In the genomic region with DNA sequence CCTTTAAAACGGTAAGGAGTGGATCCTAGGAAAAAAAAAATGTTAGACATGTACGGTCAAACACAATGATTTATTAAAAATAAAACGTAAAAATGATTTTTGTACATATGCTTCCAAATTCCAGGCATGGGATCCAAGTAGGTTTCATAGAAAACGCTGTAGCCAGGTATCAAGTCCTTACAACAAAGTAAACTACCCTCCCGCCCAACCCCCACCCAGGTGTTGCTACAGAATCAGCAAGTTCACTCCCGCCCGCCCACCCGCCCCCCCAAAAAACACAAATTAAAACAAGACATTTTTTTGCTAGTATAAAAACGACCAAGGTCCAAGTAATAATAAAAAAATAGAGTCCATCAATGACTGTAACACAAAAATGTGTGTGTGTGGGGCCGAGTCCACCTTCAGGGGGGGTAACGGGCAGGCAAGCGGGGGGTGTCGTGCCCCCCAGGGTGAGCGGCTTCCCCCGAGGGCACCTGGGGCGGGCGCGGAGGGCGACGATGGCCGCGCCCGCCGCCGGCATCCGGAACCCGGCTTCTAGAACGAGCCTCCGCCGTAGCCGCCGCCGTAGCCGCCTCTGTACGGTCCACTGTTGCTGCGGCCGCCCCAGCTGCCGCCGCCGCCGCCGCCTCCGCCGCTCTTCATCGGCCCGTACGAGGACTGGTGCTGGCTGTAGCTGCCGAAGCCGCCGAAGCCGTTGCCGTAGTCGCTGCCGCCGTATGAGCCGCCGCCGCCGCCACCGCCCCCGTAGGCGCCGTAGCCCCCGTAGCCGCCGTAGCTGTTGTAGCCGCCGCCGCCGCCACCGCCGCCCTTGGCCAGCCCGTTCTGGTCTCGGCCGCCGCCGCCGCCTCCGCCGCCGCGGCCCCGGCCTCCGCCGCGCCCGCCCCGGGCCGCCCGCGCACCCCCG, we compare ENCODE assay signal across 8 mouse cellular contexts. TPM values are rescaled to one million over a fixed set of nuclear protein-coding genes. Genes with fewer than 3 reads are reported as not detected.
A peak's percentile ranks its signal among the peaks of the same experiment; 100 is the strongest.
DNase-seq lines count a peak whose midpoint lies in the region; ATAC-seq and TF ChIP-seq lines count a peak whose summit lies in the region.

No protein-coding gene starts in this region.

- peak overlapping the region; percentile 78 for H3K4me2 ChIP-seq in forebrain, embryonic 16.5 days (ENCODE audit: low read length)
- H3K4me2 ChIP-seq in liver, embryonic 16.5 days (ENCODE audit: low read depth, low read length), result peak overlapping the region; percentile 74

- H3K9me3 ChIP-seq in forebrain, embryonic 16.5 days (ENCODE audit: control insufficient read depth, low read length), result no peaks in the 10 kb centered on the region
- H3K9me3 ChIP-seq in liver, embryonic 16.5 days (replicated peaks; ENCODE audit: control insufficient read depth, low read length), result no peaks in the 10 kb centered on the region

- H3K4me1 ChIP-seq in forebrain, embryonic 16.5 days (replicated peaks; ENCODE audit: control insufficient read depth, insufficient read depth, low read length), result peaks cover 30% of the 10 kb centered on the region
- peaks cover 29% of the 10 kb centered on the region for H3K4me1 ChIP-seq in liver, embryonic 16.5 days (ENCODE audit: control insufficient read depth, low read depth, low read length)
- peaks cover 7% of the 10 kb centered on the region for H3K4me1 ChIP-seq in thymus, adult 2 months (replicated peaks; ENCODE audit: control insufficient read depth, insufficient read depth, low read length)

- H3K27ac ChIP-seq in forebrain, embryonic 16.5 days (ENCODE audit: low read length), result peak overlapping the region; percentile 100
- peak overlapping the region; percentile 96 for H3K27ac ChIP-seq in liver, embryonic 16.5 days (ENCODE audit: low read length)
- H3K27ac ChIP-seq in thymus, adult 2 months (ENCODE audit: control insufficient read depth, insufficient read depth, low read length), result peak overlapping the region; percentile 86

- H3K36me3 ChIP-seq in forebrain, embryonic 16.5 days (ENCODE audit: control insufficient read depth, insufficient read depth), result no peaks in the 10 kb centered on the region
- peaks cover 2% of the 10 kb centered on the region; the same call in 1 of the 2 replicates for H3K36me3 ChIP-seq in liver, embryonic 16.5 days (ENCODE audit: control insufficient read depth, insufficient read depth)
- H3K36me3 ChIP-seq in thymus, adult 2 months (ENCODE audit: control insufficient read depth, insufficient read depth, low read length), result no peaks in the 10 kb centered on the region; the same call in 1 of the 2 replicates

- peak overlapping the region; percentile 99 for H3K9ac ChIP-seq in forebrain, embryonic 16.5 days (replicated peaks; ENCODE audit: low read depth, low read length)
- H3K9ac ChIP-seq in liver, embryonic 16.5 days (ENCODE audit: low read depth, low read length), result peak overlapping the region; percentile 97

- no peak for TF ChIP-seq POLR2A in thymus, adult 2 months (IDR thresholded peaks at IDR 0.05; ENCODE audit: control insufficient read depth, extremely low read depth, insufficient read depth, low read length, poor library complexity)

- ATAC-seq in frontal cortex, adult (ENCODE audit: low TSS enrichment), result 0 out of 2 replicates have a peak, but pooled peaks have one; percentile 1
- ATAC-seq in forebrain, embryonic 16.5 days, result no peak
- no peak for ATAC-seq in liver, embryonic 16.5 days (ENCODE audit: low read depth)

- under 1% methylated on average over 62 of the region's 92 CpGs for WGBS in forebrain, embryonic 16.5 days
- under 1% methylated on average over 50 of the region's 92 CpGs for WGBS in liver, embryonic 16.5 days (ENCODE audit: insufficient replicate concordance)
- WGBS in thymus, adult 2 months, result under 1% methylated on average over 79 of the region's 92 CpGs

- DNase-seq in frontal cortex, postnatal 36 days (ENCODE audit: low spot score in 2 of 2), result no peak
- peak; percentile 35 for DNase-seq in retina, embryonic 14.5 days (ENCODE audit: low spot score)
- DNase-seq in retina, postnatal 1 day, result no peak
- peak; percentile 26 for DNase-seq in thymus, adult 2 months
- no peak for DNase-seq in layer of hippocampus, adult 8-10 months (ENCODE audit: low spot score in 2 of 2)

- no peak for TF ChIP-seq CTCF in thymus, adult 2 months (IDR thresholded peaks at IDR 0.05; ENCODE audit: borderline replicate concordance, control insufficient read depth, extremely low read depth, insufficient read depth, low read length, poor library complexity)

- H3K27me3 ChIP-seq in forebrain, embryonic 16.5 days (replicated peaks; ENCODE audit: control insufficient read depth, insufficient read depth, low read length), result no peaks in the 10 kb centered on the region
- H3K27me3 ChIP-seq in liver, embryonic 16.5 days (ENCODE audit: control insufficient read depth, insufficient read depth, low read depth, low read length), result no peaks in the 10 kb centered on the region
- H3K27me3 ChIP-seq in thymus, adult 2 months (ENCODE audit: control insufficient read depth, insufficient read depth, low read length), result no peaks in the 10 kb centered on the region

- H3K4me3 ChIP-seq in forebrain, embryonic 16.5 days (replicated peaks; ENCODE audit: low read length), result peak overlapping the region; percentile 95
- H3K4me3 ChIP-seq in liver, embryonic 16.5 days (ENCODE audit: low read depth, low read length), result peak overlapping the region; percentile 92
- H3K4me3 ChIP-seq in thymus, adult 2 months (ENCODE audit: control insufficient read depth, insufficient read depth, low read length), result peak overlapping the region; percentile 95

RNA-seq across cellular contexts. Expression of gene Hnrnpa0, which starts 1.2 kb away (rescaled TPM):
- polyA plus RNA-seq in forebrain, embryonic 16.5 days (2015; fragmentation: Nextera tagmentation; extraction: Ambion mirVana), result 49.8 and 50.9 TPM in 2 replicates
- 5.2 and 5.4 TPM in 2 replicates for polyA plus RNA-seq in liver, embryonic 16.5 days (2015; fragmentation: Nextera tagmentation; extraction: Ambion mirVana)
- polyA plus RNA-seq in thymus, adult 2 months (2012; rRNA removed), result 169 and 254 TPM in 2 replicates
- total RNA-seq in layer of hippocampus, adult 8-10 months (2022), result 100 to 1,000 TPM in 2 of 4 experiments, 10 to 100 TPM in 2; 91.1 to 119 (median 106) TPM

RNA-seq across cellular contexts. Expression of gene Klhl3, which starts 13.7 kb away (rescaled TPM):
- 8.9 and 11.8 TPM in 2 replicates for polyA plus RNA-seq in forebrain, embryonic 16.5 days (2015; fragmentation: Nextera tagmentation; extraction: Ambion mirVana)
- polyA plus RNA-seq in liver, embryonic 16.5 days (2015; fragmentation: Nextera tagmentation; extraction: Ambion mirVana), result 1.2 and 1.6 TPM in 2 replicates
- 1.9 and 2.0 TPM in 2 replicates for polyA plus RNA-seq in thymus, adult 2 months (2012; rRNA removed)
- total RNA-seq in layer of hippocampus, adult 8-10 months (2022), result 10 to 100 TPM; 33.8 to 50.3 (median 42.2) TPM

RNA-seq across cellular contexts. Expression of gene Idnk, which starts 30.3 kb away (rescaled TPM):
- polyA plus RNA-seq in forebrain, embryonic 16.5 days (2015; fragmentation: Nextera tagmentation; extraction: Ambion mirVana), result 59.0 and 60.0 TPM in 2 replicates
- polyA plus RNA-seq in liver, embryonic 16.5 days (2015; fragmentation: Nextera tagmentation; extraction: Ambion mirVana), result 18.3 and 18.9 TPM in 2 replicates
- polyA plus RNA-seq in thymus, adult 2 months (2012; rRNA removed), result 53.4 and 57.2 TPM in 2 replicates
- 10 to 100 TPM; 29.5 to 39.2 (median 33.4) TPM for total RNA-seq in layer of hippocampus, adult 8-10 months (2022)

Comparison
In these comparisons a context has a peak if more than half of its experiments do, and no peak if none do; other contexts are left out.
1. DNase-seq: peak in retina, embryonic 14.5 days (single experiment) and thymus, adult 2 months (single experiment); none in frontal cortex, postnatal 36 days (0 of 2), retina, postnatal 1 day (single experiment) and layer of hippocampus, adult 8-10 months (0 of 2).
2. Peak in every context shown above with its lines, with median percentiles within 50 percentile points of each other: H3K27ac ChIP-seq and H3K4me3 ChIP-seq.